Mouse (Mus musculus) ovary, adult 10 weeks (tissue): ENCODE measurements around the gene Abcb6. TPM values are rescaled to one million over a fixed set of nuclear protein-coding genes. Genes with fewer than 3 reads are reported as not detected.

Source experiments
- polyA plus RNA-seq: library from polyadenylated mRNA; stranded (reverse); fragments of 350-450 nt; fragmentation: Illumina TruSeq; extraction: RNeasy Lipid Tissue Mini Kit (QIAGEN cat#74804); gene quantifications from one replicate; pipeline ENCODE4 v1.2.3, GENCODE M21; 2014

Gene Abcb6
- 3.2 TPM for polyA plus RNA-seq

GRCm38 (mm10) chr1:75180105-75180590 is at the start of gene Abcb6:
Gene Abcb6, minus strand, starts transcription at chr1:75180392.

GRCm38 (mm10) chr1:75219531-75219930 is 39.3 kb upstream of the Abcb6 start, which contains the start of gene Tuba4a:
Gene Tuba4a, minus strand, starts transcription at chr1:75219865.

GRCm38 (mm10) chr1:75210136-75211087 is 30.2 kb upstream of the Abcb6 start, which contains the start of the genes Glb1l and Stk16:
Gene Glb1l, minus strand, starts transcription at chr1:75210813.
Gene Stk16, plus strand, starts transcription at chr1:75210838.

GRCm38 (mm10) chr1:75191622-75192402 is 11.6 kb upstream of the Abcb6 start, which contains the start of the genes Ankzf1 and Atg9a:
Gene Ankzf1, plus strand, starts transcription at chr1:75192151.
Gene Atg9a, minus strand, starts transcription at chr1:75192196.

GRCm38 (mm10) chr1:75168472-75169464 is 11.4 kb downstream of the Abcb6 start, which contains the start of gene Zfand2b:
Gene Zfand2b, plus strand, starts transcription at chr1:75168646.

GRCm38 (mm10) chr1:75142301-75143261 is 37.6 kb downstream of the Abcb6 start, which contains the start of the genes Cnppd1 and Retreg2:
Gene Cnppd1, minus strand, starts transcription at chr1:75142711.
Gene Retreg2, plus strand, starts transcription at chr1:75142778.

GRCm38 (mm10) chr1:75133421-75134207 is 46.6 kb downstream of the Abcb6 start, which contains the start of gene Slc23a3:
Gene Slc23a3, minus strand, starts transcription at chr1:75133890.

GRCm38 (mm10) chr1:75124346-75125321 is 55.6 kb downstream of the Abcb6 start, which contains the start of gene Nhej1:
Gene Nhej1, minus strand, starts transcription at chr1:75125200.

Other genes starting within 250 kb of the Abcb6 start
- gene Cfap65, start 244.8 kb downstream of the Abcb6 start, polyA plus RNA-seq = 0.91 TPM
- 0.88 TPM for gene Ihh, start 228.7 kb downstream of the Abcb6 start, polyA plus RNA-seq
- 0.63 TPM for gene Nhej1, start 55.2 kb downstream of the Abcb6 start, polyA plus RNA-seq
- gene Slc23a3, start 46.5 kb downstream of the Abcb6 start, polyA plus RNA-seq = 1.2 TPM
- gene Cnppd1, start 37.7 kb downstream of the Abcb6 start, polyA plus RNA-seq = 9.8 TPM
- gene Retreg2, start 37.6 kb downstream of the Abcb6 start, polyA plus RNA-seq = 6.4 TPM
- gene Zfand2b, start 11.7 kb downstream of the Abcb6 start, polyA plus RNA-seq = 0.40 TPM
- 8.6 TPM for gene Ankzf1, start 11.8 kb upstream of the Abcb6 start, polyA plus RNA-seq
- gene Atg9a, start 11.8 kb upstream of the Abcb6 start, polyA plus RNA-seq = 5.4 TPM
- 14.5 TPM for gene Glb1l, start 30.4 kb upstream of the Abcb6 start, polyA plus RNA-seq
- gene Stk16, start 30.4 kb upstream of the Abcb6 start, polyA plus RNA-seq = 8.5 TPM
- gene Tuba4a, start 39.5 kb upstream of the Abcb6 start, polyA plus RNA-seq = 0.74 TPM
- not detected for gene A630095N17Rik, start 51.7 kb upstream of the Abcb6 start, polyA plus RNA-seq
- 17.7 TPM for gene Dnajb2, start 56.0 kb upstream of the Abcb6 start, polyA plus RNA-seq
- not detected for gene Ptprn, start 84.1 kb upstream of the Abcb6 start, polyA plus RNA-seq
- gene Resp18, start 98.0 kb upstream of the Abcb6 start, polyA plus RNA-seq = not detected
- 3.9 TPM for gene Dnpep, start 137.6 kb upstream of the Abcb6 start, polyA plus RNA-seq
- 2.7 TPM for gene Des, start 179.9 kb upstream of the Abcb6 start, polyA plus RNA-seq
- 3.6 TPM for gene Speg, start 194.9 kb upstream of the Abcb6 start, polyA plus RNA-seq